Comparison of ENCODE assay signal across 8 mouse cellular contexts in genomic region chr5:64802795-64803719, GRCm38 (mm10). TPM values are rescaled to one million over a fixed set of nuclear protein-coding genes. Genes with fewer than 3 reads are reported as not detected.
DNase-seq lines count a peak whose midpoint lies in the region; ATAC-seq lines count a peak whose summit lies in the region.

Gene Klf3 (plus strand): TSS chr5:64803388.

- H3K27ac ChIP-seq in hindbrain, embryonic 13.5 days = peak within 1 kb of the TSS; percentile 94

- H3K27me3 ChIP-seq in hindbrain, embryonic 13.5 days = no peaks in the 10 kb centered on the region

- peaks cover 9% of the 10 kb centered on the region; the same call in 1 of the 2 replicates for H3K9me3 ChIP-seq in hindbrain, embryonic 13.5 days

- peak; percentile 93 for DNase-seq in R1 (ENCODE audit: low read depth, low spot score)
- peak; percentile 79 to 83 for DNase-seq in cerebellum, postnatal 14 days
- DNase-seq in frontal cortex, postnatal 25 days (ENCODE audit: low spot score in 2 of 2) = peak; percentile 57 to 63
- peak; percentile 82 to 86 for DNase-seq in layer of hippocampus, postnatal 36 days
- DNase-seq in lung, postnatal 36 days = peak; percentile 96
- DNase-seq in retina, postnatal 1 day = peak; percentile 95
- peak; percentile 87 for DNase-seq in thymus, postnatal 4 days

- H3K4me1 ChIP-seq in hindbrain, embryonic 13.5 days (replicated peaks) = peaks cover 28% of the 10 kb centered on the region

- WGBS in hindbrain, embryonic 13.5 days = under 1% methylated on average over 83 of the region's 116 CpGs

- no peaks in the 10 kb centered on the region for H3K36me3 ChIP-seq in hindbrain, embryonic 13.5 days

- peak within 1 kb of the TSS; percentile 91 for H3K9ac ChIP-seq in hindbrain, embryonic 13.5 days

- ATAC-seq in hindbrain, embryonic 13.5 days (ENCODE audit: low FRiP score) = peak; percentile 91

- H3K4me2 ChIP-seq in hindbrain, embryonic 13.5 days = peak within 1 kb of the TSS; percentile 78

- peak within 1 kb of the TSS; percentile 78 for H3K4me3 ChIP-seq in hindbrain, embryonic 13.5 days

RNA-seq across cellular contexts. Expression of gene Klf3, which starts in this region (rescaled TPM):
- 24.7 and 26.2 TPM in 2 replicates for polyA plus RNA-seq in hindbrain, embryonic 13.5 days (2015; fragmentation: Nextera tagmentation; extraction: Ambion mirVana)
- 10 to 100 TPM; 49.7 to 52.7 TPM for total RNA-seq in layer of hippocampus, postnatal 36 days (2021)

Comparison
In these comparisons a context has a peak if more than half of its experiments do, and no peak if none do; other contexts are left out.
1. Peak in every context shown above with its lines: DNase-seq, ATAC-seq, H3K4me3 ChIP-seq and H3K27ac ChIP-seq.